Mouse (Mus musculus) MEL (cell line): ENCODE measurements around the gene Arhgef16. TPM values are rescaled to one million over a fixed set of nuclear protein-coding genes. Genes with fewer than 3 reads are reported as not detected.

ENCODE experiments used
- DNase-seq: peaks from one replicate; pipeline ENCODE4 v3.0.0; 2011; ENCODE audit warnings: low read depth, low spot score
- H3K27ac ChIP-seq: 2 replicates; pipeline ENCODE4 v1.5.1; 2012; ENCODE audit warnings: low read depth, mild to moderate bottlenecking, control low read depth, low read length, moderate library complexity; ENCODE audit not compliant: control insufficient read depth
- H3K27me3 ChIP-seq, 2 experiments: fragments of 150-350 bp in 1 of 2; sonication (generic) in 1 of 2; 2 replicates each; pipeline ENCODE4 v1.6.1; 2012; ENCODE audit warnings: low read length in 2 of 2, mild to moderate bottlenecking in 2 of 2, improper control_type of control experiment in 1 of 2, moderate library complexity in 1 of 2; ENCODE audit not compliant: insufficient read depth in 2 of 2, control insufficient read depth in 1 of 2
- H3K36me3 ChIP-seq, 2 experiments: 2 replicates each; pipeline ENCODE4 v1.6.1; 2012 to 2014; ENCODE audit warnings: low read length in 2 of 2, improper control_type of control experiment in 1 of 2, inconsistent platforms in 1 of 2, mild to moderate bottlenecking in 1 of 2; ENCODE audit not compliant: insufficient read depth in 2 of 2, control insufficient read depth in 1 of 2
- H3K4me1 ChIP-seq, 2 experiments: fragments of 150-350 bp in 1 of 2; sonication (generic) in 1 of 2; 2 replicates each; pipeline ENCODE4 v1.6.1; 2012; ENCODE audit warnings: low read length in 2 of 2, improper control_type of control experiment in 1 of 2, mild to moderate bottlenecking in 1 of 2; ENCODE audit not compliant: insufficient read depth in 2 of 2, control insufficient read depth in 1 of 2
- H3K4me3 ChIP-seq, 2 experiments: fragments of 150-350 bp in 1 of 2; sonication (generic) in 1 of 2; 2 replicates each; pipeline ENCODE4 v1.5.1; 2012; ENCODE audit warnings: low read depth in 2 of 2, low read length in 2 of 2, mild to moderate bottlenecking in 2 of 2, moderate library complexity in 2 of 2, control low read depth in 1 of 2, improper control_type of control experiment in 1 of 2; ENCODE audit not compliant: control insufficient read depth in 1 of 2, insufficient read depth in 1 of 2
- H3K79me2 ChIP-seq: 2 replicates; pipeline ENCODE4 v1.6.1; 2012; ENCODE audit warnings: mild to moderate bottlenecking, low read length, moderate library complexity; ENCODE audit not compliant: control insufficient read depth, poor library complexity, insufficient read depth
- H3K9ac ChIP-seq: 2 replicates; pipeline ENCODE4 v1.6.1; 2012; ENCODE audit warnings: low read depth, mild to moderate bottlenecking, control low read depth, low read length, moderate library complexity; ENCODE audit not compliant: control insufficient read depth, poor library complexity, severe bottlenecking
- H3K9me3 ChIP-seq: fragments of 150-350 bp; sonication (generic); replicated peaks from 2 replicates; pipeline ENCODE4 v1.6.1; 2012; ENCODE audit warnings: mild to moderate bottlenecking, low read length, improper control_type of control experiment, moderate library complexity; ENCODE audit not compliant: insufficient read depth
- CHD2 ChIP-seq: IDR thresholded peaks from 2 replicates; pipeline ENCODE4 v1.6.1; 2011; ENCODE audit warnings: low read length, improper control_type of control experiment
- CTCF ChIP-seq, 3 experiments: IDR thresholded peaks in 2 of 3; conservative IDR thresholded peaks in 1 of 3; 2 replicates each; pipeline ENCODE4 v1.5.1; 2011 to 2012; ENCODE audit warnings: low read length in 3 of 3, low read depth in 2 of 3, mild to moderate bottlenecking in 2 of 3, improper control_type of control experiment in 1 of 3, inconsistent platforms in 1 of 3, mixed read lengths in 1 of 3, moderate library complexity in 1 of 3; ENCODE audit not compliant: control insufficient read depth in 1 of 3, insufficient read depth in 1 of 3, poor library complexity in 1 of 3, severe bottlenecking in 1 of 3
- E2F4 ChIP-seq: IDR thresholded peaks from 2 replicates; pipeline ENCODE4 v1.6.1; 2011; ENCODE audit warnings: low read depth, low read length, improper control_type of control experiment, borderline replicate concordance
- ELF1 ChIP-seq: IDR thresholded peaks from 2 replicates; pipeline ENCODE4 v1.6.1; 2014; ENCODE audit warnings: low read depth, mild to moderate bottlenecking, inconsistent platforms, low read length, improper control_type of control experiment, moderate library complexity
- ETS1 ChIP-seq: IDR thresholded peaks from 2 replicates; pipeline ENCODE4 v1.6.1; 2012; ENCODE audit warnings: low read depth, mild to moderate bottlenecking, inconsistent platforms, low read length, improper control_type of control experiment, moderate library complexity
- HCFC1 ChIP-seq: IDR thresholded peaks from 2 replicates; pipeline ENCODE4 v1.6.1; 2012; ENCODE audit warnings: low read depth, mild to moderate bottlenecking, inconsistent platforms, low read length, improper control_type of control experiment, moderate library complexity
- KAT2A ChIP-seq: conservative IDR thresholded peaks from 2 replicates; pipeline ENCODE4 v1.6.1; 2012; ENCODE audit warnings: low read depth, low read length, improper control_type of control experiment, inconsistent platforms
- MYB ChIP-seq: IDR thresholded peaks from 2 replicates; pipeline ENCODE4 v1.6.1; 2011; ENCODE audit warnings: mild to moderate bottlenecking, low read depth, low read length, improper control_type of control experiment
- MYC ChIP-seq: IDR thresholded peaks from 2 replicates; pipeline ENCODE4 v1.6.1; 2011; ENCODE audit warnings: low read depth, mild to moderate bottlenecking, low read length, improper control_type of control experiment, moderate library complexity
- NELFE ChIP-seq: IDR thresholded peaks from 2 replicates; pipeline ENCODE4 v1.6.1; 2011; ENCODE audit warnings: low read depth, low read length, improper control_type of control experiment
- NRF1 ChIP-seq: IDR thresholded peaks from 2 replicates; pipeline ENCODE4 v1.6.1; 2014; ENCODE audit warnings: low read depth, mild to moderate bottlenecking, inconsistent platforms, low read length, improper control_type of control experiment, moderate library complexity; ENCODE audit not compliant: poor library complexity, insufficient read depth, severe bottlenecking
- POLR2A ChIP-seq, 2 experiments: IDR thresholded peaks; 2 replicates each; pipeline ENCODE4 v1.6.1; 2011 to 2012; ENCODE audit warnings: low read length in 2 of 2, mild to moderate bottlenecking in 2 of 2, control low read depth in 1 of 2, improper control_type of control experiment in 1 of 2, low read depth in 1 of 2, moderate library complexity in 1 of 2; ENCODE audit not compliant: control insufficient read depth in 1 of 2, insufficient read depth in 1 of 2, poor library complexity in 1 of 2
- POLR2AphosphoS2 ChIP-seq: IDR thresholded peaks from 2 replicates; pipeline ENCODE4 v1.6.1; 2011; ENCODE audit warnings: low read length, improper control_type of control experiment
- POLR2AphosphoS5 ChIP-seq: IDR thresholded peaks from 2 replicates; pipeline ENCODE4 v1.6.1; 2012; ENCODE audit warnings: low read depth, borderline replicate concordance, mild to moderate bottlenecking, inconsistent platforms, low read length, moderate library complexity, mixed read lengths
- TAL1 ChIP-seq: IDR thresholded peaks from 2 replicates; pipeline ENCODE4 v1.6.1; 2012; ENCODE audit warnings: mild to moderate bottlenecking, inconsistent platforms, low read length, moderate library complexity, mixed read lengths
- TBP ChIP-seq: IDR thresholded peaks from 2 replicates; pipeline ENCODE4 v1.8.0; 2011; ENCODE audit warnings: low read depth, low read length, improper control_type of control experiment
- UBTF ChIP-seq: IDR thresholded peaks from 2 replicates; pipeline ENCODE4 v1.6.1; 2012; ENCODE audit warnings: low read depth, mild to moderate bottlenecking, inconsistent platforms, low read length, improper control_type of control experiment, moderate library complexity, borderline replicate concordance; ENCODE audit not compliant: insufficient read depth
- USF1 ChIP-seq: IDR thresholded peaks from 2 replicates; pipeline ENCODE4 v1.6.1; 2014; ENCODE audit warnings: low read depth, mild to moderate bottlenecking, inconsistent platforms, low read length, improper control_type of control experiment, moderate library complexity
- USF2 ChIP-seq, 2 experiments: IDR thresholded peaks; 2 replicates each; pipeline ENCODE4 v1.6.1; 2011 to 2012; ENCODE audit warnings: improper control_type of control experiment in 2 of 2, low read length in 2 of 2, borderline replicate concordance in 1 of 2, inconsistent platforms in 1 of 2, low read depth in 1 of 2, mild to moderate bottlenecking in 1 of 2; ENCODE audit not compliant: insufficient read depth in 1 of 2
- ZC3H11A ChIP-seq: IDR thresholded peaks from 2 replicates; pipeline ENCODE4 v1.6.1; 2012; ENCODE audit warnings: low read depth, mild to moderate bottlenecking, inconsistent platforms, low read length, improper control_type of control experiment
- ZKSCAN1 ChIP-seq: IDR thresholded peaks from 2 replicates; pipeline ENCODE4 v1.6.1; 2012; ENCODE audit warnings: low read depth, mild to moderate bottlenecking, inconsistent platforms, low read length, improper control_type of control experiment, moderate library complexity
- ZNF384 ChIP-seq: IDR thresholded peaks from 2 replicates; pipeline ENCODE4 v1.6.1; 2012; ENCODE audit warnings: low read depth, mild to moderate bottlenecking, inconsistent platforms, low read length, improper control_type of control experiment
- polyA plus RNA-seq, 2 experiments: library from polyadenylated mRNA; stranded (reverse) in 1 of 2; unstranded in 1 of 2; fragments of >175 nt in 1 of 2; fragments of >200 nt in 1 of 2; gene quantifications; 2 replicates each; pipeline versions ENCODE4 v1.2.1 to v1.2.4; 2012; ENCODE audit warnings: low replicate concordance in 2 of 2, low read depth in 1 of 2; ENCODE audit not compliant: insufficient read length in 2 of 2, insufficient read depth in 1 of 2, missing spikeins in 1 of 2
- total RNA-seq: library from RNA; depleted of rRNA; stranded (reverse); fragments of 300-350 nt; gene quantifications from 2 replicates; pipeline ENCODE4 v1.2.3, GENCODE M21; 2012

Arhgef16 gene
- total and polyA plus RNA-seq, 3 experiments, result not detected

DNA sequence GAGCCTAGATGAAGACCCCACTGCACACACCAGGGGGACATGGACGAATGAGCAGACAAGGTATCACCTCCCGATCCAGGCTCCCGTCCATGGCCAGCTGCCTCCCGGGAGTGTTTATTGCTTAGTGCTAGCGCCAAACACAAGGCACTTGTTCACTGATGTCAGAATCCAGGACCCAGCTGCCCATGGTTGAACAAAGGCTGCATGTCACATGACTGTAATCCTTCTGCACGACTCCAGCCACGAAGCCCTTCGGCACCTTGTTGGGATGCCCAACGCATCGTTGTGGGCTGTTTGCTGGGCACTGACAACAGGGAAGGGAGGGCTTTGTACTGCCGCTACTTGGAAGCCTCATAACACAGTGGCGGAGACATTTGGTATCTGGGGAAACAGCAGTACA lies 34.3 kb upstream of the Arhgef16 start, which contains the start of gene B230104I21Rik:
Gene B230104I21Rik, plus strand, starts transcription at position 367 of the 400 bp plus-strand sequence.
- TF ChIP-seq POLR2A (IDR thresholded peaks at IDR 0.05; ENCODE audit: control insufficient read depth in 1 of 2, insufficient read depth in 1 of 2, low read depth in 1 of 2, low read length in 2 of 2, poor library complexity in 1 of 2), result no peak
- TF ChIP-seq ZC3H11A, result no peak
- TF ChIP-seq E2F4, result no peak
- no peak for TF ChIP-seq TAL1
- no peak for TF ChIP-seq CHD2
- TF ChIP-seq POLR2AphosphoS2, result no peak
- TF ChIP-seq MYB, result no peak
- TF ChIP-seq KAT2A, result no peak
- TF ChIP-seq ZNF384, result no peak
- TF ChIP-seq POLR2AphosphoS5, result no peak
- no peak for TF ChIP-seq NRF1
- TF ChIP-seq USF2 (IDR thresholded peaks at IDR 0.05; ENCODE audit: borderline replicate concordance in 1 of 2, insufficient read depth in 1 of 2, low read depth in 1 of 2, low read length in 2 of 2), result no peak
- TF ChIP-seq CTCF (IDR thresholded peaks at IDR 0.05 in 2 of 3, conservative IDR thresholded peaks at IDR 0.05 in 1 of 3; ENCODE audit: control insufficient read depth in 1 of 3, insufficient read depth in 1 of 3, low read depth in 2 of 3, low read length in 3 of 3, poor library complexity in 1 of 3, severe bottlenecking in 1 of 3), result no peak
- TF ChIP-seq UBTF, result no peak
- TF ChIP-seq ZKSCAN1, result no peak
- TF ChIP-seq ETS1, result no peak
- no peak for TF ChIP-seq TBP
- TF ChIP-seq, all 39 proteins: peak for 0
- Histone ChIP-seq H3K9me3 (no peaks in the 10 kb centered on the region), H3K36me3 (no peaks in the 10 kb centered on the region), H3K4me1 (no peaks in the 10 kb centered on the region), H3K79me2 (no peaks in the 10 kb centered on the region), H3K27ac (no peak within 1 kb of the TSS), H3K4me3 (no peak within 1 kb of the TSS), H3K9ac (no peak within 1 kb of the TSS), H3K27me3 (no peaks in the 10 kb centered on the region)
- no peak for DNase-seq

DNA sequence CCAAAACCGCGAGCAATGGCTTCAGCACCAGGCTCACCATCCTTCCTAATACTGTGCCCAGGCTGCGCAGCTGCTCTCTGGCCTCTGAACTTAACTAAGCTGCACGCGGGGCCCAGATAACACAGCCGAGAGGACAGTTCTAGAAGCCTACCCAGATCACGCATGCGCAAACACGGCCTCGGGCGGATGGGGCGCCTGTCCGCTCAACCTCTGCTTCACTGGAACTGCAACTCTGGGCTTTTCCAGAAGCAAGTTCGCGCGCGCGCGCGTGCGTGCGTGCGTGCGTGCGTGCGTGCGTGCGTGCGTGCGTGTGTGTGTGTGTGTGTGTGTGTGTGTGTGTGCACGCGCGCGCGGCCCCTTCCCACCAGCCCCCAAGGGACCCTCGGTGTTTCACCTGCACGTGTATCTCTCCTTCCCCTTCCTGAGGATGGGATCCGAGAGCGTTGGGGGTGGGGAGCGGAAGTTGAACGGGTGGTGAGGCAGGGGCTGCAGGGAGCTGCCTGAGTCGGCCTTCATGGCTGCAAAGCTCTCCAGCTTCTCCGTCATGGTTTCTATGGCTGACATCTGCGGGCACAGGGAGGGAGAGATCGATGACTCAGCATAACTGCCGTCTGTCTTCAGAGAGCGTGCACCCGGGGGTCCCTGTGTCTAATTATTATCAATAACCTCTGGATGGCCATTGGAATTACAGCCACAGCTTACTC lies 33.4 kb upstream of the Arhgef16 start:
- no peaks in the 10 kb centered on the region for H3K36me3 ChIP-seq
- TF ChIP-seq NELFE (no peak), USF1 (no peak), ELF1 (no peak), UBTF (no peak), HCFC1 (no peak), MYC (no peak), ETS1 (no peak)
- no peaks in the 10 kb centered on the region for H3K27me3 ChIP-seq
- no peaks in the 10 kb centered on the region for H3K4me1 ChIP-seq
- H3K4me3 ChIP-seq, result no peak overlapping the region
- H3K9ac ChIP-seq, result no peak overlapping the region
- H3K9me3 ChIP-seq, result no peaks in the 10 kb centered on the region
- no peaks in the 10 kb centered on the region for H3K79me2 ChIP-seq
- DNase-seq, result no peak
- H3K27ac ChIP-seq, result no peak overlapping the region
